Mouse (Mus musculus): ENCODE results near the gene Fam126a.

GRCm38 (mm10) chr5:23922516-23923291 is 107.8 kb downstream of the Fam126a start:
- TF ChIP-seq CTCF (IDR thresholded peaks at IDR 0.05) = no peak
- TF ChIP-seq POLR2A (IDR thresholded peaks at IDR 0.05; ENCODE audit: insufficient read depth, low read depth, low read length) = no peak
- TF ChIP-seq EP300 (IDR thresholded peaks at IDR 0.05; ENCODE audit: insufficient read depth, low read depth, low read length) = 0 out of 2 replicates have a peak, but pooled peaks have one; percentile 34

All from heart, adult 2 months (tissue).